Mouse (Mus musculus): ENCODE measurements at regions not wholly inside any gene's neighbourhood (a gene's known extent, or its start where the extent isn't known, plus 50 kb on each side); places are given as distances from the start of the nearest gene placed in this dataset.

DNA sequence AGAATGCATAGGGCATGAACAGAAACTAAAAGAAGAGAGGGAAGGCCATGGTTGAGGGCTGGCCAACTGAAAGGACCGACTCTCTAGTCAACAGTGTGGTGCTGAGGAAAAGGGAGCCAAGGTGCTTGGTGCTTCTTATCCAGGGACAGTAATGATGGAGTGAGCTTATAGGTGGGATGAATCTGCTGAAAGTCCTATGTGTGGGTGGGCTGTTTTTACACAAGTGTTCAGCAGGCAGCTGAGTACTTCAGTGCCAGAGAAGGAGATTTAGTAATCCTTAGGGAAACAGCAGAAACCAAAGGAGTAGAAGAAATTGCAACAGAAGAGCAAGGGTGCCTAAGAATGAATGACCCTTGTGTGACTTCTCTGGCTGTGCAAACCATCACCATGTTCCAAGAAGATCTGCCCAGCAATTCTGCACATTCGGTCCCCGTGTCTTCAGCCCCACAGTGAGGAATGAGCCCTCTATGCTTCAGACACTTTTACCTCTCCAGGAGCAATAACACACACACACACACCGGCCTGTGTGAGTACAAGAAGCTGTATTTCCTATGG is 82.1 kb upstream of the Pkn2 start:
- CTCF ChIA-PET: no interaction called here

- CTCF ChIA-PET: no interaction called here
Observed at GRCm38 (mm10) chr3:142957768-142958167, 76.0 kb upstream of the Pkn2 start.

DNA sequence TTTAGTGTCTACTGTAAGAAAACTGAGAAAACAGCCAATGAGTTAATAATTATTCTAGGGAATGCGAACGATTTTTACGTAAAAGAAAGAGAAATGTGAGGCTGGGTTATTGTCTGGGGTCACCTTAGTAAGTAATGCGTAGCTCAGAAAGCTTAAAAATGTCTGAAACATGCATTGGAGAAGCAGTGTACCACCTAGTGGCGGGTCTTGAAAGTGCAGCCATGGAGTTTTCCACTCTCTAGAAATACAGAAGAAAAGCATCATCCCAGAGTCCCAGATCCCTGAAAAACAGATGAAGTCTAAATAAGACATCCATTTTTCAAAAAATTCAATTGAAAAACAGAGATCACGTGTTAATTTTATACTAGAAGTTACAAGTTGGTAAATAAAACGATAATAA is 67.0 kb upstream of the Pkn2 start:
- CTCF ChIA-PET: interaction anchor here (0.7 kb wide), 1 partner anchor 486 kb away, joined by 3 read pairs; no protein-coding TSS in a partner anchor

GRCm38 (mm10) chr3:142941319-142942024 is 59.7 kb upstream of the Pkn2 start:
- CTCF ChIA-PET: interaction anchor here (0.8 kb wide), 1 partner anchor 547 kb away, joined by 3 read pairs; no protein-coding TSS in a partner anchor

DNA sequence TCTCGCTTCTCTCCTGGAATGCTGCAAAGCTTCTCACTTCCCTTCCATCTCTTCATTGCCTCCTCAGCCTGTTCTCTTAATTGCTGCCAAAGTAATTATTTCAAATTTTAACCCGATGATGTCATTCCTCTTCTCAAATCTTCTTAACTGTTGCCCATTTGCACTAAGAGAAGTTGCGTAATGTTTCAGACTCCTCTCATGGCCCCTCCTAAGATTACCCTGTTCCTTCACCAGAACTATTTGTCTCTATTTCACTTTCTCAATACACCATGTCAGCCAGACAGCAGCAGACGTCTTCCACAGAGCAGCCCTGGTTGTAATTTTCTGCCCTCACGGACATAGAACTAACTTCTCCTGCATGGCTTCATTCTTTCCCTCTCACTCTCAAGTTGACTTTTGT is 59.1 kb upstream of the Pkn2 start:
- CTCF ChIA-PET: no interaction called here

- CTCF ChIA-PET: interaction anchor here (0.7 kb wide), 1 partner anchor 11 kb away, joined by 7 read pairs; no protein-coding TSS in a partner anchor
Observed at GRCm38 (mm10) chr3:142939773-142940172, 58.0 kb upstream of the Pkn2 start.

GRCm38 (mm10) chr3:142935949-142936348 is 54.1 kb upstream of the Pkn2 start:
- CTCF ChIA-PET: no interaction called here

- CTCF ChIA-PET: no interaction called here
Observed at GRCm38 (mm10) chr3:142934326-142934725, 52.5 kb upstream of the Pkn2 start.

- CTCF ChIA-PET: interaction anchor here (0.6 kb wide), 1 partner anchor 61 kb away, joined by 4 read pairs; no protein-coding TSS in a partner anchor
Observed at GRCm38 (mm10) chr3:142933684-142934259, 52.0 kb upstream of the Pkn2 start.

All from spleen, embryonic (tissue).